Mouse (Mus musculus) liver, adult 2 months (tissue): ENCODE data around the gene Pde2a. TPM values are rescaled to one million over a fixed set of nuclear protein-coding genes. Genes with fewer than 3 reads are reported as not detected.

Experiments used
- DNase-seq: peaks from one replicate; pipeline ENCODE4 v3.0.0-alpha.2; 2011; ENCODE audit warnings: low read depth, low spot score; ENCODE audit errors: extremely low read depth
- H3K27ac ChIP-seq: fragments of 200-500 bp; replicated peaks from 2 replicates; pipeline ENCODE4 v1.5.1; 2012; ENCODE audit warnings: low read depth, mild to moderate bottlenecking, control low read depth, inconsistent platforms, low read length; ENCODE audit not compliant: insufficient read depth
- H3K27me3 ChIP-seq: fragments of 200-500 bp; 2 replicates; pipeline ENCODE4 v1.6.1; 2012; ENCODE audit warnings: mild to moderate bottlenecking, moderate library complexity, low read length, inconsistent platforms; ENCODE audit not compliant: control insufficient read depth, insufficient read depth
- H3K36me3 ChIP-seq: fragments of 200-500 bp; 2 replicates; pipeline ENCODE4 v1.6.1; 2012; ENCODE audit warnings: low read length, inconsistent platforms; ENCODE audit not compliant: control insufficient read depth, insufficient read depth
- H3K4me1 ChIP-seq: fragments of 200-500 bp; 2 replicates; pipeline ENCODE4 v1.6.1; 2011; ENCODE audit warnings: low read length; ENCODE audit not compliant: control insufficient read depth, insufficient read depth
- H3K4me3 ChIP-seq: fragments of 200-500 bp; 2 replicates; pipeline ENCODE4 v1.5.1; 2011; ENCODE audit warnings: low read depth, mild to moderate bottlenecking, control low read depth, low read length, moderate library complexity; ENCODE audit not compliant: insufficient read depth
- H3K79me2 ChIP-seq: fragments of 200-500 bp; 2 replicates; pipeline ENCODE4 v1.6.1; 2012; ENCODE audit warnings: inconsistent platforms, mild to moderate bottlenecking, low read length, moderate library complexity; ENCODE audit not compliant: control insufficient read depth, insufficient read depth
- H3K9ac ChIP-seq: fragments of 200-500 bp; 2 replicates; pipeline ENCODE4 v1.6.1; 2012; ENCODE audit warnings: low read depth, mild to moderate bottlenecking, control low read depth, inconsistent platforms, low read length
- CTCF ChIP-seq: fragments of 200-500 bp; IDR thresholded peaks from 2 replicates; pipeline ENCODE4 v1.5.1; 2011; ENCODE audit warnings: low read depth, low read length, control low read depth
- POLR2A ChIP-seq: fragments of 200-500 bp; IDR thresholded peaks from 2 replicates; pipeline ENCODE4 v1.6.1; 2011; ENCODE audit warnings: low read length, control low read depth; ENCODE audit not compliant: insufficient read depth; ENCODE audit errors: extremely low read depth
- WGBS: fragments of 180-500 bp; shearing (Covaris S2); methylation state at CpG from one replicate; pipeline ENCODE4 v1.1.7; 2018; 5-methylcytosine and 5-hydroxymethylcytosine counted together
- polyA plus RNA-seq: library from polyadenylated mRNA; depleted of rRNA; stranded (reverse); fragments of >200 nt; gene quantifications from 2 replicates; pipeline ENCODE4 v1.2.3, GENCODE M21; 2012
- total RNA-seq: library from RNA; depleted of rRNA; stranded (reverse); fragments of >200 nt; gene quantifications from 2 replicates; pipeline ENCODE4 v1.2.3, GENCODE M21; 2014

Pde2a gene
- total and polyA plus RNA-seq, 2 experiments, result 7.7 to 11.4 TPM

- TF ChIP-seq CTCF, result no peak
- no peak for TF ChIP-seq POLR2A
- no peaks in the 10 kb centered on the region for H3K27me3 ChIP-seq
- no peak overlapping the region for H3K4me3 ChIP-seq
- no peaks in the 10 kb centered on the region for H3K36me3 ChIP-seq
- H3K27ac ChIP-seq, result no peak overlapping the region
- no peak for DNase-seq
- 83% methylated on average over 3 of the region's 3 CpGs for WGBS
- H3K79me2 ChIP-seq, result no peaks in the 10 kb centered on the region
- no peaks in the 10 kb centered on the region for H3K4me1 ChIP-seq
- no peak overlapping the region for H3K9ac ChIP-seq
Observed at GRCm38 (mm10) chr7:101498385-101498784, 76.9 kb downstream of the Pde2a start.

- Histone ChIP-seq H3K27ac (no peak overlapping the region), H3K36me3 (no peaks in the 10 kb centered on the region), H3K9ac (no peak overlapping the region), H3K27me3 (no peaks in the 10 kb centered on the region), H3K79me2 (no peaks in the 10 kb centered on the region), H3K4me1 (no peaks in the 10 kb centered on the region), H3K4me3 (no peak overlapping the region)
- TF ChIP-seq POLR2A, result no peak
- WGBS, result 44% methylated on average over 10 of the region's 10 CpGs
- no peak for DNase-seq
Observed at GRCm38 (mm10) chr7:101499251-101499650, 77.8 kb downstream of the Pde2a start.

GRCm38 (mm10) chr7:101499701-101500100, 78.2 kb downstream of the Pde2a start:
- H3K9ac ChIP-seq, result no peak overlapping the region
- H3K27me3 ChIP-seq, result no peaks in the 10 kb centered on the region
- no peak for DNase-seq
- no peak overlapping the region for H3K27ac ChIP-seq
- H3K36me3 ChIP-seq, result no peaks in the 10 kb centered on the region
- H3K4me3 ChIP-seq, result no peak overlapping the region
- no peaks in the 10 kb centered on the region for H3K79me2 ChIP-seq
- TF ChIP-seq POLR2A (no peak), CTCF (no peak)
- 71% methylated on average over 9 of the region's 9 CpGs for WGBS
- H3K4me1 ChIP-seq, result no peaks in the 10 kb centered on the region

DNA sequence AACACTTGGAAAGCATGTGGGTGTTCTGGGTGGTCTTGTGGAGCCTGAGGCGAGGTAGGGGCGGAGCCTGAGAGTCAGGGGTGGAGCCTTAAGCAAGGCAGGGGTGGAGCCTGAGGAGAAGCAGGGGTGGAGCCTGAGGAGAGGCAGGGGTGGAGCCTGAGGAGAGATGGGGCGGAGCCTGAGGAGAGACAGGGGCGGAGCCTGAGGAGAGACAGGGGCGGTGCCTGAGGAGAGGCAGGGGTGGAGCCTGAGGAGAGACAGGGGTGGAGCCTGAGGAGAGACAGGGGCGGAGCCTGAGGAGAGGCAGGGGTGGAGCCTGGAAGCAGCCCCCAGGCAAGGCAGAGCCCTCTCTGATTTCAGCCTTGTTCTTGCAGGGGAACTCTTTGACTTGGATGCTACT, 79.7 kb downstream of the Pde2a start:
- no peaks in the 10 kb centered on the region for H3K4me1 ChIP-seq
- H3K27ac ChIP-seq, result no peak overlapping the region
- 80% methylated on average over 6 of the region's 6 CpGs for WGBS
- H3K79me2 ChIP-seq, result no peaks in the 10 kb centered on the region
- H3K4me3 ChIP-seq, result no peak overlapping the region
- H3K36me3 ChIP-seq, result no peaks in the 10 kb centered on the region
- TF ChIP-seq POLR2A, result no peak
- no peak for TF ChIP-seq CTCF
- DNase-seq, result no peak
- no peak overlapping the region for H3K9ac ChIP-seq
- H3K27me3 ChIP-seq, result no peaks in the 10 kb centered on the region

- Histone ChIP-seq H3K9ac (no peak overlapping the region), H3K4me1 (no peaks in the 10 kb centered on the region), H3K79me2 (no peaks in the 10 kb centered on the region), H3K4me3 (no peak overlapping the region), H3K36me3 (no peaks in the 10 kb centered on the region), H3K27ac (no peak overlapping the region), H3K27me3 (no peaks in the 10 kb centered on the region)
- no peak for DNase-seq
- no peak for TF ChIP-seq POLR2A
- TF ChIP-seq CTCF, result peak; percentile 51
- 60% methylated on average over 6 of the region's 6 CpGs for WGBS
Observed at GRCm38 (mm10) chr7:101501675-101502074, 80.2 kb downstream of the Pde2a start.

GRCm38 (mm10) chr7:101503351-101503750, 81.9 kb downstream of the Pde2a start:
- peak; percentile 60 for DNase-seq
- no peak overlapping the region for H3K27ac ChIP-seq
- no peaks in the 10 kb centered on the region for H3K79me2 ChIP-seq
- 19% methylated on average over 8 of the region's 8 CpGs for WGBS
- no peak for TF ChIP-seq POLR2A
- peak; percentile 84 for TF ChIP-seq CTCF
- no peaks in the 10 kb centered on the region for H3K27me3 ChIP-seq
- H3K9ac ChIP-seq, result no peak overlapping the region
- no peaks in the 10 kb centered on the region for H3K36me3 ChIP-seq
- no peaks in the 10 kb centered on the region for H3K4me1 ChIP-seq
- no peak overlapping the region for H3K4me3 ChIP-seq
